Mouse (Mus musculus): ENCODE measurements around the gene Hist1h1a. TPM values are rescaled to one million over a fixed set of nuclear protein-coding genes. Genes with fewer than 3 reads are reported as not detected.
A peak's percentile ranks its signal among the peaks of the same experiment; 100 is the strongest.

Hist1h1a gene
- polyA plus RNA-seq, 2 experiments: 3.6 to 5.4 TPM

GRCm38 (mm10) chr13:23739922-23740252 lies 23.6 kb upstream of the Hist1h1a start:
- ATAC-seq (ENCODE audit: low FRiP score, low read depth) (peak; percentile 24), DNase-seq (ENCODE audit: low spot score) (no peak)
- Histone ChIP-seq H3K9me3 (ENCODE audit: control insufficient read depth, low read length) (no peaks in the 10 kb centered on the region), H3K4me1 (ENCODE audit: control insufficient read depth, insufficient read depth, low read length) (peaks cover 11% of the 10 kb centered on the region), H3K4me3 (replicated peaks; ENCODE audit: low read length) (peak overlapping the region; percentile 44), H3K27ac (replicated peaks; ENCODE audit: low read depth, low read length) (peak overlapping the region; percentile 92), H3K4me2 (replicated peaks; ENCODE audit: low read depth, low read length, severe bottlenecking) (peak overlapping the region; percentile 73), H3K27me3 (ENCODE audit: control insufficient read depth, insufficient read depth, low read length) (no peaks in the 10 kb centered on the region), H3K9ac (ENCODE audit: low read depth, low read length, severe bottlenecking) (peak overlapping the region; percentile 81), H3K36me3 (ENCODE audit: control insufficient read depth, insufficient read depth, low read length) (no peaks in the 10 kb centered on the region)
- WGBS: under 1% methylated on average over 14 of the region's 14 CpGs
- no peak for TF ChIP-seq POLR2A (IDR thresholded peaks at IDR 0.05; ENCODE audit: borderline replicate concordance, extremely low read depth, insufficient read depth, insufficient read length)

- WGBS: 27% methylated on average over 13 of the region's 13 CpGs
- Histone ChIP-seq H3K36me3 (ENCODE audit: control insufficient read depth, insufficient read depth, low read length) (no peaks in the 10 kb centered on the region), H3K9ac (ENCODE audit: low read depth, low read length, severe bottlenecking) (peak overlapping the region; percentile 81), H3K4me3 (replicated peaks; ENCODE audit: low read length) (peak overlapping the region; percentile 44), H3K4me1 (ENCODE audit: control insufficient read depth, insufficient read depth, low read length) (peaks cover 11% of the 10 kb centered on the region), H3K9me3 (ENCODE audit: control insufficient read depth, low read length) (no peaks in the 10 kb centered on the region), H3K27me3 (ENCODE audit: control insufficient read depth, insufficient read depth, low read length) (no peaks in the 10 kb centered on the region), H3K4me2 (replicated peaks; ENCODE audit: low read depth, low read length, severe bottlenecking) (peak overlapping the region; percentile 73), H3K27ac (replicated peaks; ENCODE audit: low read depth, low read length) (peak overlapping the region; percentile 92)
- ATAC-seq (ENCODE audit: low FRiP score, low read depth) (no peak), DNase-seq (ENCODE audit: low spot score) (peak; percentile 29)
- no peak for TF ChIP-seq POLR2A (IDR thresholded peaks at IDR 0.05; ENCODE audit: borderline replicate concordance, extremely low read depth, insufficient read depth, insufficient read length)
Observed at GRCm38 (mm10) chr13:23740256-23740840, 23.1 kb upstream of the Hist1h1a start.

- Histone ChIP-seq H3K27ac (replicated peaks; ENCODE audit: low read depth, low read length) (0 out of 2 replicates have a peak overlapping the region, but pooled peaks have one; percentile 92), H3K4me1 (ENCODE audit: control insufficient read depth, insufficient read depth, low read length) (peaks cover 11% of the 10 kb centered on the region), H3K36me3 (ENCODE audit: control insufficient read depth, insufficient read depth, low read length) (no peaks in the 10 kb centered on the region), H3K4me3 (replicated peaks; ENCODE audit: low read length) (peak overlapping the region; percentile 44), H3K4me2 (replicated peaks; ENCODE audit: low read depth, low read length, severe bottlenecking) (peak overlapping the region; percentile 73), H3K9ac (ENCODE audit: low read depth, low read length, severe bottlenecking) (peak overlapping the region; percentile 81; the same call in 1 of the 2 replicates), H3K9me3 (ENCODE audit: control insufficient read depth, low read length) (no peaks in the 10 kb centered on the region), H3K27me3 (ENCODE audit: control insufficient read depth, insufficient read depth, low read length) (no peaks in the 10 kb centered on the region)
- DNase-seq (ENCODE audit: low spot score) (no peak), ATAC-seq (ENCODE audit: low FRiP score, low read depth) (no peak)
- TF ChIP-seq POLR2A (IDR thresholded peaks at IDR 0.05; ENCODE audit: borderline replicate concordance, extremely low read depth, insufficient read depth, insufficient read length): no peak
- 50% methylated on average over 5 of the region's 5 CpGs for WGBS
Observed at GRCm38 (mm10) chr13:23740910-23741309, 22.6 kb upstream of the Hist1h1a start.

GRCm38 (mm10) chr13:23742007-23742406 lies 21.5 kb upstream of the Hist1h1a start:
- TF ChIP-seq POLR2A (IDR thresholded peaks at IDR 0.05; ENCODE audit: borderline replicate concordance, extremely low read depth, insufficient read depth, insufficient read length): no peak
- no peak overlapping the region for H3K9ac ChIP-seq (ENCODE audit: low read depth, low read length, severe bottlenecking)
- H3K27ac ChIP-seq (replicated peaks; ENCODE audit: low read depth, low read length): no peak overlapping the region
- H3K36me3 ChIP-seq (ENCODE audit: control insufficient read depth, insufficient read depth, low read length): no peaks in the 10 kb centered on the region
- H3K4me3 ChIP-seq (replicated peaks; ENCODE audit: low read length): no peak overlapping the region
- ATAC-seq (ENCODE audit: low FRiP score, low read depth) (no peak), DNase-seq (ENCODE audit: low spot score) (no peak)
- H3K27me3 ChIP-seq (ENCODE audit: control insufficient read depth, insufficient read depth, low read length): no peaks in the 10 kb centered on the region
- peaks cover 12% of the 10 kb centered on the region for H3K4me1 ChIP-seq (ENCODE audit: control insufficient read depth, insufficient read depth, low read length)
- H3K4me2 ChIP-seq (replicated peaks; ENCODE audit: low read depth, low read length, severe bottlenecking): no peak overlapping the region
- no peaks in the 10 kb centered on the region for H3K9me3 ChIP-seq (ENCODE audit: control insufficient read depth, low read length)

- H3K9ac ChIP-seq (ENCODE audit: low read depth, low read length, severe bottlenecking): no peak overlapping the region
- H3K4me3 ChIP-seq (replicated peaks; ENCODE audit: low read length): no peak overlapping the region
- TF ChIP-seq POLR2A (IDR thresholded peaks at IDR 0.05; ENCODE audit: borderline replicate concordance, extremely low read depth, insufficient read depth, insufficient read length): no peak
- peaks cover 19% of the 10 kb centered on the region for H3K4me1 ChIP-seq (ENCODE audit: control insufficient read depth, insufficient read depth, low read length)
- no peaks in the 10 kb centered on the region for H3K9me3 ChIP-seq (ENCODE audit: control insufficient read depth, low read length)
- H3K27me3 ChIP-seq (ENCODE audit: control insufficient read depth, insufficient read depth, low read length): no peaks in the 10 kb centered on the region
- ATAC-seq (ENCODE audit: low FRiP score, low read depth): no peak
- no peak overlapping the region for H3K27ac ChIP-seq (replicated peaks; ENCODE audit: low read depth, low read length)
- no peak overlapping the region for H3K4me2 ChIP-seq (replicated peaks; ENCODE audit: low read depth, low read length, severe bottlenecking)
- H3K36me3 ChIP-seq (ENCODE audit: control insufficient read depth, insufficient read depth, low read length): no peaks in the 10 kb centered on the region
- 74% methylated on average over 5 of the region's 5 CpGs for WGBS
- no peak for DNase-seq (ENCODE audit: low spot score)
Observed at GRCm38 (mm10) chr13:23743215-23743614, 20.3 kb upstream of the Hist1h1a start.

Measured in limb, embryonic 14.5 days (tissue).